Mouse (Mus musculus) frontal cortex, postnatal 25 days (tissue): ENCODE measurements around the gene Tpp2.
"Not testable (repeated sequence)": the region's sequence is repeated elsewhere in the genome, so short reads cannot be mapped to it uniquely, and the experiment has no call there.

Source experiments
- DNase-seq, 2 experiments: peaks; one replicate each; pipeline ENCODE4 v3.0.0; 2022; ENCODE audit warnings: low spot score in 2 of 2

The Tpp2 gene

DNA sequence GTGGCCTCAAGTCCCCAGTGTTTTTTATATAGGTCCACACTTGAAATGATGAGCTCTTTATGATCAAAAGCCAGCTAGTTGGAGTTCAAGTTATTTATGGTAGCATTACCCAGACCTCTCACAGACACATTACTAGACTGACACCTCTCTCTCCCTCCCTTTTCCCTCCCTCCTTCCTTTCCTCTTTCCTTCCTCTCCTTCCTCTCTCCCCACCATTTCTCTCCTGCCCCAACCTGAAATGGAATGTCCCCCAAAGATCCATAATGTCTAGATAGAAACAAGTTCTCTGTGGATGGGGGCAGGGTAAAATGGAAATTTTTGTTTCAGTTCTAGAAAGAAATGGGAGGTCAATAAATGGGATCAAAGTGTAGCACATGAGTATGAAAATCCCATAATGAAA, 86.5 kb downstream of the Tpp2 start, which contains the start of gene Mettl21c:
Gene Mettl21c (minus strand): TSS at position 101 of the 400 bp plus-strand sequence.
- DNase-seq: no peak

DNA sequence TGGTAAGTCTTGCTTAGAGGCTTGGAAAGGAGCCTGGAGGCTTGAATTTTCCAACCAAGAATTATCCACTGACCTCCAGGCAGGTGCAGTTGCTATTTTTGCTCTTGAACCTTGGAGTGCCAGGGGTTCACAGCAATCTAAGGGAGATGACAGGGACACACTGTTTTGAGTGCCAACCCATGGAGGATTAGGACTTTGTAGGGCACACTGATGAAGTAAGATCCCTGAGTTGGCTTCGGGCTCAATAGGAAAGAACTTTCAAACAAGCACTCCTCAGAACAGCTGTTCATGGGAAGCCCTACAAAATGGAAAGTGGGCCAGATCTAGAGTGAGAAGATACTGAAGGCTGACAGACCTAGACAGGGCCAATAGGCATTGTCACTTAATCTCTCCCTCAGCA, 89.2 kb downstream of the Tpp2 start:
- DNase-seq: no peak

DNA sequence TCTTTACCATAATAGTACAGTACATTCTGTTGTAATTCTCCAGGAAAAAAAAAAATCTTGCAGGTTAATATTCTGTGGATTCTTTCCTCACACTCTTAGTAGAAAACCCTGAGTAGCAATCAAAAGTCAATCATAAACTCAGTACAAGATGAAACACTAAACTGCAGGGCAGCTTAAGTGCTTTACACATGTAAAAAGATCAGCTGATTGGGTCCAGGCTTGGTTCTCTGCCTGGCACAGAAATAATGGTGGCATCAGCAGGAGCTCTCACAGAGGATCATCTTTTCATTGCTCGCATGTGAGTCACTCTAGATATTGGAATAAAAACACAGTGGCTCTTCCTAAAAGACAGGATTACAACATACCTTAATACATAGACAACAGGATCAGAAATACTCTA, 94.2 kb downstream of the Tpp2 start:
- DNase-seq: no peak

DNA sequence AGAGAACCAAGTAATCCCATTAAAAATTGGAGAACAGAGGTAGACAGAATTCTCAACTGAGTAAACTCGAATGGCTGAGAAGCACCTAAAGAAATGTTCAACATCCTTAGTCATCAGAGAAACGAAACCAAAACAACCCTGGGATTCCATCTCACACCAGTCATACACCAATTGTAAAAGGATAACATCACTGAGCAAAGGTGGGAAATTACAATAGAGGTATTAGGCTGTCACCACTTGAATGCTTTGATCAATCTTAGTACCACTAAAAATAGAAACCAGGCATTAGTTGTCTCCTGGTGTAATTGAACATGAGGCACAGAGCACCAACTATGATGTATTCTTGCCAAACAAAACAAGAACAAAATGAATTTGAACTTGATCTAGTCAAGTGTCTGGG, 98.8 kb downstream of the Tpp2 start:
- DNase-seq: no peak

DNA sequence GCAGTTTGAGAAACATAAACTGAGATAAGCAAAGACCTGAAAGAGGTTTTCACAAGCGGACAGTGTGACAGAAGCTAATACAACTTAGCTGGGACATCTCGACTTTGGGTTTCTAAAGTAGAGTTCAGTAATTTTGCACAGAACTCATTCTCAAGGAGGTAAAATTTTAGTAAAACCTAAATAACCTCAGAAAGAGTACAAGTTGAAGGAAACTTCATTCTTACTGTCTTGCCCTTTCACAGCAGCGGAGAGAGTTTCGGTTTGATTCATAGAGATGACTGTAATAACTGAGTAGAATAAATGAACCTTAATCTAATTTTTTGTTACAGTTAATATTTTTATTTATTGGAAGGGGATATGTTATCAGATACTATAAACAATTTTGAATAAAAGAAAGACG, 99.5 kb downstream of the Tpp2 start:
- no peak for DNase-seq

DNA sequence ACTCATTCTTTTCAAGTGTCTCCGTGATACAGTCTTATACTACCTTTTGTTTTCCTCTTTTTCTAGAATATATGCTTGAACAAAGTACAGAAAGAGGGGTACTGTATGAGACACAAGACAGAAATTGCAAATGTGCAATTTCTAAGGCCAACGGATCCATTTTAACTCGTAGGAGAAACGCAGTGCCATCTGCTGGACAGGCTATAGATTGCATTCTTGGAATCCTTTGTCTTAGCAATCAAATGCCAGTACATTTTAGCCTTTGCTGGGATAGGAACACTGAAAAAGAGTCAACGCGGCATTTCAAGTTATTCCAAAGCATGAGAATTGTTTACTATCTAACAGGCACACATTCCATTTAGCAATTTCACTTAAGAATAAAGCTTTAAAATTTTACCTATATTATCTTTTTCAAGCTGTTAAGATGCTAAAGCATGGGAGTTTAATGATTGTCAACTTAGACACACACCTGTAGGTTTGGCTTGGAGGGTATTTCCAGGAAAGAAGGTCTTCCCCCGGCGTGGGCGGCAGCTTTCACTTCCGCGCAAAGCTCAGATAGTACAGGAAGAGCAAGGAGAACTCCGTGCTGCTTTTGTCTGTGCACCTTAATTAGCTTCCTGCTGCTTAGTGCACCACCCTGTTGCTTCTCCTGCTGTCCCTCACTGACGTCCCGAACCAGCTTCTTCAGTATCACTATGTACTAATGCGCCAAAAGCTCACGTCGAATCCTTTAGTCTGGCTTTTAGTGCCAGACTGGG, 108.5 kb downstream of the Tpp2 start:
- peak in 1 of 2 experiments; percentile 11 for DNase-seq

DNA sequence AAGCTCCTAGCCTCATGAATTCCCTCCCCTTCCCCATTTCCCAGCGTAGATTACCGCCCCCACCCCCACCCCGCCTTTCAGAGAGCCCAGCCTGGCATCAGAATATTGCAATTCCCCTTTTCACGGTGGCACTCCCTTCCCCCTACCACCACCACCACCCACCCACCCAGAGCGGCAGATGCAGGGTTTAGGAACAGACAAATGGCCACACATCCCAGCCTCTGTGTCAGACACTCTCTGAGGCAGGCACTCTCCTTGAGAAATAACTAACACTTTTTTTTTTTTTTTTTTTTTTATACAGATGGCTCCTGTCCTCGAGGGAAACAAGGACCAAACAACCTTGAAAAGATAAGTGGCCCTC, 109.1 kb downstream of the Tpp2 start:
- DNase-seq: no peak

DNA sequence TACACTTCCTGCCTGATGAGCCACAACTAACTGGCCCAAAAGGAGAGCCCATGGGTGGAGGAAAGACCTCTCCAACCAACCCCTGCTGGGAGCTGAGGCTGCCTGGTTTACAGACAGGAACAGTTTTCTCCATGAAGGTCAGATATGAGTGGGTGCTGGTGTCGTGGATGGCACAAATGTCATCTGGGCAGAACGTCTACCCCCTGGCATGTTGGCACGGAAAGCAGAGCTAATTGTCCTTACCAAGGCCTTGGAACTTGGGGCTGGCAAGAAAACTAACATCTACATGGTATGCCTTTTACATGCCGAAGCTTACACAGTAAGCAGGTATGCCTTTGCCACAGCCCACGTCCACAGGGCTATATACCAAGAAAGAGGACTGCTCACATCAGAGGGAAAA, 112.2 kb downstream of the Tpp2 start:
- not testable (repeated sequence) for DNase-seq

DNA sequence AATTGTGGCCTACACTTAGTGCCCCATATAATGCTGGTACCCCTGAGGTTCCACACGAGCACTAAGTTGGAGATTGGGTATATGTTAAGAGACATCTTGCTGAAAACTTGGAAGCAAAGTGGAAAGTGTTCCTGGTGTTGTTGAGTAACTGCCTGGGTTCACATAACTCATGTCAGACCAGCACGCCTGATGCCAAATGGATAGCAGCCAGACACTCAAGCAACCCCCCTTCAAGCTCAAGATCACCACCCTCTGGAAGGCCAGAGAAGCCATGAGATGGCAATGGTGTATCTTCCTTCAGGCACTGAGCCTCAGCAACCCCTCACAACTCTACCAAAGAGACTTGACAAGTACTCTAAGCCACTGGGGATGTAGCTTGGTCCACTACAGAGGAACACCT, 113.1 kb downstream of the Tpp2 start:
- no peak for DNase-seq
